Mouse (Mus musculus) heart, embryonic 12.5 days (tissue): ENCODE measurements around the gene Nek6. TPM values are rescaled to one million over a fixed set of nuclear protein-coding genes. Genes with fewer than 3 reads are reported as not detected.

Experiments
- ATAC-seq: fragments of 200-750 bp; cut with Nextera tagmentation; 2 replicates; pipeline ENCODE4 v1.8.0; 2017; ENCODE audit warnings: moderate TSS enrichment, moderate library complexity; ENCODE audit not compliant: insufficient number of reproducible peaks, low FRiP score
- H3K27ac ChIP-seq: fragments of 300-500 bp; sonication (generic); 2 replicates; pipeline ENCODE4 v1.5.1; 2016; ENCODE audit warnings: mild to moderate bottlenecking, moderate library complexity; ENCODE audit not compliant: poor library complexity, severe bottlenecking
- H3K27me3 ChIP-seq: fragments of 300-500 bp; sonication (generic); replicated peaks from 2 replicates; pipeline ENCODE4 v1.6.1; 2016; ENCODE audit warnings: mild to moderate bottlenecking, moderate library complexity
- H3K36me3 ChIP-seq: fragments of 300-500 bp; sonication (generic); 2 replicates; pipeline ENCODE4 v1.6.1; 2016; ENCODE audit warnings: mild to moderate bottlenecking, moderate library complexity
- H3K4me1 ChIP-seq: fragments of 300-500 bp; sonication (generic); replicated peaks from 2 replicates; pipeline ENCODE4 v1.6.1; 2016; ENCODE audit warnings: mild to moderate bottlenecking
- H3K4me2 ChIP-seq: fragments of 300-500 bp; sonication (generic); 2 replicates; pipeline ENCODE4 v1.6.1; 2016; ENCODE audit warnings: mild to moderate bottlenecking, moderate library complexity
- H3K4me3 ChIP-seq: fragments of 300-500 bp; sonication (generic); 2 replicates; pipeline ENCODE4 v1.5.1; 2016; ENCODE audit warnings: mild to moderate bottlenecking
- H3K9ac ChIP-seq: fragments of 300-500 bp; sonication (generic); 2 replicates; pipeline ENCODE4 v1.6.1; 2016; ENCODE audit warnings: mild to moderate bottlenecking, moderate library complexity
- H3K9me3 ChIP-seq: fragments of 300-500 bp; sonication (generic); replicated peaks from 2 replicates; pipeline ENCODE4 v1.6.1; 2016; ENCODE audit warnings: mild to moderate bottlenecking, moderate library complexity
- WGBS: fragments of 180-500 bp; shearing (Covaris S2); methylation state at CpG from one replicate; pipeline ENCODE4 v1.1.7; 2016; 5-methylcytosine and 5-hydroxymethylcytosine counted together
- polyA plus RNA-seq: library from polyadenylated mRNA; unstranded; fragments of >200 nt; fragmentation: Nextera tagmentation; extraction: Ambion mirVana; gene quantifications from 2 replicates; pipeline ENCODE4 v1.2.1, GENCODE M21; 2016

The Nek6 gene
- polyA plus RNA-seq, 1 experiment from 2014 or later, result 79.2 TPM

DNA sequence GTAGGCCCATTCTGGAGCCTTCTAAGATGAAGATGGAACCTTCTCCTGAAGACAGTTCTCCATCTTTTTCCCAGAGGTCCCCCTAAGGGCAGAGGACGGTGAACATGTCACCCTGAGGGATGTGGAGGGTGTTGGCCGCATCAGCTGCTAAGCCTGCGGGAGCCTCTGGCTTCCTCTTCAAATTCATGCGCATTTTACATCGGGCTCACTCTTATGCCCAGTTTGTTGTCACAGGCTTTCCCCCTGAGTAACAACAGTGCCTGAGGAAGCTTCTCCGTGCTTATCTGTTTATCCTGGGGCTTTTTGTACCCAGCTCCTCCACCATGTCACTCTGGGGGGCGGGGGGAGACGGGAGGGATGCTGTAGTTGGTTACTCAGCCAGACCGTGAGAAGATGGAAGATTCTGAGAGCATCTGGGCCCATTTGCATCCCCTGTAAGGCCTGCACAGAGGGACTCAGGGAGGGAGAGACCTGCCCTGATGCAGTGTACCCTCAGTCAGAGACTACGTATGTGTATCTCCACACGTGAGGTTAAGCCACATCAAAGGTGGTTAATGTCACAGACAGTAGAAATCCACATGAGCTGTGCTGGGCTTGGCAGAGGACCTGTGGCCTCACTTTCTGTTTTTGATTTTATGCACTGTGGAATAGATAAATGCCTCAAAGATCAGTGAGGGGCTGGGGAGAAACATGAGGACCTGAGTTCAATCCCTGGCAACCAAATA lies 36.5 kb downstream of the Nek6 start:
- 71% methylated on average over 11 of the region's 11 CpGs for WGBS
- H3K27me3 ChIP-seq, result no peaks in the 10 kb centered on the region
- no peak for ATAC-seq
- peaks cover 62% of the 10 kb centered on the region for H3K4me1 ChIP-seq
- no peaks in the 10 kb centered on the region for H3K9me3 ChIP-seq
- H3K9ac ChIP-seq, result no peak overlapping the region
- H3K36me3 ChIP-seq, result peaks cover 23% of the 10 kb centered on the region
- H3K27ac ChIP-seq, result no peak overlapping the region
- no peak overlapping the region for H3K4me2 ChIP-seq
- H3K4me3 ChIP-seq, result no peak overlapping the region

DNA sequence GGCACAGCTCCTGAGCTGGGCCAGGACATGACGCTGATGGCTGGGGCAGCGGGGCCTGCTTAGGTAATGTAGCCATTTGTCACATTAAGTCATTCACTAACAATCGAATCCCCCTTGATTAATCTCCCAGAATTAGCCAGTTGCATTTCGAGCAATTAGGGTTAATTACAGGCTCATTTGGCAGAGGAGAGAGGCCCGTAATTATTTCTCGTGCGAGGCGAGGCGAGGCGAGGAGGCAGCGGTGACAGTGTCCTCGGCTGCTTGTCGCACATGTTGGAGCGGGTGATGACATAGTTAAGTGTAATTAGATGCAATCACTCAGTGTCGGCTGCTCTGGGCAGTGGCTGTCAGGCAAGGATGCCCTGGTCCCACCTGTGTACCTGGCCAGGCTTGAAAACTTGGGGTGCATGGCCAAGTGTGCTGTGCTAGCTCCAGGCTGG lies 40.6 kb downstream of the Nek6 start:
- no peak for ATAC-seq
- Histone ChIP-seq H3K9ac (no peak overlapping the region), H3K4me2 (no peak overlapping the region), H3K27ac (no peak overlapping the region), H3K4me1 (peaks cover 45% of the 10 kb centered on the region), H3K36me3 (peaks cover 26% of the 10 kb centered on the region), H3K9me3 (no peaks in the 10 kb centered on the region), H3K27me3 (no peaks in the 10 kb centered on the region), H3K4me3 (no peak overlapping the region)
- 88% methylated on average over 15 of the region's 15 CpGs for WGBS

DNA sequence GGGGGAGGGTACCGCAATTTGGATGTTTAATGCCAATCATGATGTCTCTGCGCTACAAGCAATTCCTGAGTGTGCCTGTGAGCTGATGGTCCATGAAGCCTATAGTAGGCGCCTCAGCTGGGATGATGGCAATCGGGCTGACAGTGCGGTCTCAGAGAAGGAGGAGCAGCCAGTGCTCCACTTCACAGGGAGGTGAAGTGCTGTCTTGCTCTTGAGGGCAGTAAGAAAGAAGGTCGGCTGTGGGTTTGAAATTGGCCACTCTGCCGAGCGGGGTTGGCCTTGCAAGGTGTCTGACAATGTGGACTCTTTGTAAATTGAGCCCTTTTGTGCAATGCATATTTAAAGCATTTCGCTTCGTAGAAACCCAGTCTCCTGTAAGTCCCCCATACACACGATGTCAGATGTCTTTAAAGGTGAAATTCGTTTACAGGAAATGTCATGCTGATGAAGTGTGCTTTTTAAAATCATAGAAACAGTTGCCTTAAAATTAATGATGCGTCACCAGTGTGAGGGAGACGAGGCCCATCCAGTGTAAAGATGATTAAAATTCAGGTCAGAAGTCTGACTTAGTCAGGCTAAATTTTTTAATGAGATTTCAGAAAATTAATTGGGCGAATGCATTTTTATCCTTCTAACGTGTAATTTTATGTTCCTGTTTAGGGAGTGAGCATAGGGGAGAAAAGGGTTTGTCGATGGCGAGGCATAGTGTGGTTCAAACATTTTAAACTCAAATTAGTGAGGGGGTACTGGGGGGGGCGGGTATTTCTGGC lies 43.0 kb downstream of the Nek6 start:
- H3K4me1 ChIP-seq, result peaks cover 25% of the 10 kb centered on the region
- no peak overlapping the region for H3K27ac ChIP-seq
- WGBS, result 83% methylated on average over 19 of the region's 19 CpGs
- no peak overlapping the region for H3K4me2 ChIP-seq
- H3K27me3 ChIP-seq, result no peaks in the 10 kb centered on the region
- H3K36me3 ChIP-seq, result peaks cover 40% of the 10 kb centered on the region
- H3K9me3 ChIP-seq, result no peaks in the 10 kb centered on the region
- no peak overlapping the region for H3K9ac ChIP-seq
- no peak for ATAC-seq
- H3K4me3 ChIP-seq, result no peak overlapping the region

DNA sequence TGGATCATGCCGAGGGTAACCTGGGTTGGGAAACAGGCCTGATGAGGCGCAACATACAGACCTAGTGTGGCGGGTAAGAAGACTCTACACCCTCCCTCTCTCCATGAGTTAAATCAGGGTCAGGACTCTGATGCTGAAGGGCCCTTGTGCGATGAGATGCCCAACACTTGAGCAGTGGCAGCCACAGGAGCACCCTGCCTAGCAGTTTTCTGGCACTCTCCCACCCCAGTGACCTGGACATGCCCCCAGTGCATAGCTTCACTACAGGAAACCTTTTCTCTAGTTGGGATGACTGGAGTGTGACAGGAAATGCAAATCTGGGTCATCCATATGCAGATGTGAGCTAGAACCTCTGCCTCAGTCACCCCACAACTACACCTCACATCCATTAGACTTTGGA lies 44.2 kb downstream of the Nek6 start:
- H3K4me1 ChIP-seq, result peaks cover 28% of the 10 kb centered on the region
- H3K4me2 ChIP-seq, result no peak overlapping the region
- no peaks in the 10 kb centered on the region for H3K9me3 ChIP-seq
- no peak for ATAC-seq
- H3K27me3 ChIP-seq, result no peaks in the 10 kb centered on the region
- H3K9ac ChIP-seq, result no peak overlapping the region
- WGBS, result 88% methylated on average over 4 of the region's 4 CpGs
- H3K4me3 ChIP-seq, result no peak overlapping the region
- peaks cover 48% of the 10 kb centered on the region for H3K36me3 ChIP-seq
- no peak overlapping the region for H3K27ac ChIP-seq

DNA sequence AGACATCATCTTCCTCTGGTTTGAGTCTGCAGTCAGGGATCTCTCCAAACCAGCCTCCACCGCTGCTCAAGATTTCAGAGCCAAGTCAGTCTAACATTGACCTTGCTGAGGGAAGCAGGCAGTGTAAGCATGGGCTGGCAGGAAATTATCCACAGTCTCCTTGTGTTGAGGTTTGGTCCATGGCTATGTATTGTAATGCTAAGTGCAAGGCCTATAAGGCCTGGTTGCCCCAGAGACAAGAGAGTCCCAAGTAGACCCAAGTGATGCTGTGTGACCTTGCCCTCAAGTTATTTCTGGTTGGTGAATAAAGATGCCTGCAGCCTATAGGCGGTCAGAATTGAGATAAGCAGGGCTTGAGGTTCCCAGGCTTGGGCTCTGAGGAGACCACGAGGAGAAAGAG lies 45.3 kb downstream of the Nek6 start:
- no peak overlapping the region for H3K4me3 ChIP-seq
- no peak for ATAC-seq
- H3K9ac ChIP-seq, result no peak overlapping the region
- no peaks in the 10 kb centered on the region for H3K9me3 ChIP-seq
- peaks cover 47% of the 10 kb centered on the region for H3K36me3 ChIP-seq
- H3K27me3 ChIP-seq, result no peaks in the 10 kb centered on the region
- H3K4me1 ChIP-seq, result peaks cover 30% of the 10 kb centered on the region
- 69% methylated on average over 3 of the region's 3 CpGs for WGBS
- H3K4me2 ChIP-seq, result no peak overlapping the region
- H3K27ac ChIP-seq, result no peak overlapping the region

DNA sequence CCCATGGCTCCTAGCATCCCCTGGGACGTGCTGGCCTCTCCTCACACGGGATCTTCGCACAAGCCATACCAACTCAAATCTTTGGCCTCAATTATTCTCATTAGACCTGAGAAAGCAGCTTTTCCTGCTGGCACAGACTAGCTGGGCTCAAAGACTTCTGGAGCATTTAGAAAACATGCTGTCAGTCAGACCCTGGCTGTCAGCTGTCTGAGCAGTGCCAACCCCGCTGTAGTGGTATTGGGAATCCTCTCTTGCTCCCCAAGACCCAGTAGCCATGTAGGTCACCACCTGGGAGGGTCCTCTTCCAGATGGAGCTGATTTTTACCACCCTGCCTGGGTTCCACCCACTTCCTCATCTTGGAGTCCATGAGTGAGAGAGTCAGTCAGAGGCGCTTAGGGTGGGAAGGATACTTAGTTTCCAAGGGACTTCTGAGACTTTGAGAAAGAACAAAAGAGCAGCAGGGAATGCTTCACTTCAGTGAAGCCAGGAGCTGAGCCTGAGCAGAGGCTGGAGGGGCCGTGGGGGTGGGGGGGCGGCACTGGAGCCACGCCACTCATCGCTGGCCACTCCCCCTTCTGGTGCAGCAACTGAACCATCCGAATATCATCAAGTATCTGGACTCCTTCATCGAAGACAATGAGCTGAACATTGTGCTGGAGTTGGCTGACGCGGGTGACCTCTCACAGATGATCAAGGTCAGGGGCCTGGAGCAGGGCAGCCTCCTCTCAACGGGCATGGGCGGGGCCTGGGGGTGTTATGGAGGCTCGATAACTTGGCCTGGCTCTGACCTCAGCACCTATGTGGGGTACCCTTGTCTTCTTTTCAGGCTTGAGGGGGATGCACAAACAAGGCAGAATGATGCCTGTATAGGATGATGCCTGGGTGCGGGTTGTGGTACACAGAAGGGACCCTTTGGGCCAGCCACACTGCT lies 49.1 kb downstream of the Nek6 start:
- ATAC-seq, result 0 out of 2 replicates have a peak, but pooled peaks have one; percentile 12
- Histone ChIP-seq H3K27me3 (no peaks in the 10 kb centered on the region), H3K27ac (no peak overlapping the region; the same call in 1 of the 2 replicates), H3K36me3 (peaks cover 57% of the 10 kb centered on the region), H3K4me3 (no peak overlapping the region), H3K4me1 (peaks cover 25% of the 10 kb centered on the region), H3K9ac (no peak overlapping the region), H3K9me3 (no peaks in the 10 kb centered on the region), H3K4me2 (no peak overlapping the region)
- 69% methylated on average over 17 of the region's 17 CpGs for WGBS

DNA sequence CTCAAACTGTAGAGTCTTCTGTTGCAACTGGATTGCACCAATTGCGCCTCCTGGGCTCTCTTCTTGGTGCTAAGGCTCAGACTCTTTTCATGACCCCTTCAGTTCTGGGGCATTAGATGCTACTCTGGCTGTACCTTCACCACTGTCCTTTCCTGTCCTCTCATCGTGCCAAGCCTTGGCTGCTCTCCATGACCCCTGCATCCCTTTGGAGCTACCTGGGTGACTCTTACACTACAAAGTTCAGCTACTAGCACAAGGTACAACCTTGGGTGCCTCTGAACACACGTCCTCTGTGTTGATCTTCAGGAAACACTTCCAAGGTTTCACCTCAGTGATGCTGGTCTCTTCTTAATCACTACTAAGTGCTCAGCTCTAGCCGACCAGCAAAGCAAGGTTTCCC lies 51.2 kb downstream of the Nek6 start:
- no peak for ATAC-seq
- no peak overlapping the region for H3K4me2 ChIP-seq
- no peak overlapping the region for H3K9ac ChIP-seq
- H3K9me3 ChIP-seq, result no peaks in the 10 kb centered on the region
- peaks cover 8% of the 10 kb centered on the region for H3K4me1 ChIP-seq
- H3K36me3 ChIP-seq, result peaks cover 70% of the 10 kb centered on the region
- H3K27ac ChIP-seq, result no peak overlapping the region
- 89% methylated on average over 4 of the region's 4 CpGs for WGBS
- H3K4me3 ChIP-seq, result no peak overlapping the region
- no peaks in the 10 kb centered on the region for H3K27me3 ChIP-seq

DNA sequence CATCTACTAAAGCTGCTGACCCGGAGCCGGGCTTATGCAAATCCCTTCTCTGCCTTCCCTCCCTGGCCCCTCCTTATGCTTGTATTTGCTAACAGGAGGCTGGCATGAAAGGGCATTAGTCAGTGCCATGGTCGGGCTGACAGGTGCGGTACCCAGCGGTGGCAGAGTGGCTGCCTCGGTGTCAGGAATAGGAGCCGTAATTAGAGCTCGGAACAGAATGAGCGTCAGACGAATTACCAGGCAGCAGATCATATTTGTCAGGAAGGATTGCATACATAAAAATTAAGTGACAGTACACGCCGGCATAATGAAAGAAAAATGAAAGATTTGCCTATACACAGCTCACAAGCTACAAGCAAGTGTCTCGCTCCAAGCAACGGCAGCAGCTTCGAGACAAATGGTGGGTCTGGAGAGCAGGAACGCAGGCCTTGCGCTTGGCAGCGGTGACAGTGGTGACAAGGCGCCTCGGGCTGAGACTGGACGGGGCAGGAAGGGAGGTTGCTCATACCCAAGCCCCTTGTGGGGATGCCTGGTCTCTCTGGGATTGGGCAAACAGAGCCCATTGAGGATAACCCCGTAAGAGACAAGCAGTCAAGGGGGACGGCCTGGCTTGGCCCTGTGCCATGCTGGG lies 60.6 kb downstream of the Nek6 start:
- peaks cover 88% of the 10 kb centered on the region for H3K36me3 ChIP-seq
- 89% methylated on average over 23 of the region's 23 CpGs for WGBS
- H3K27me3 ChIP-seq, result no peaks in the 10 kb centered on the region

DNA sequence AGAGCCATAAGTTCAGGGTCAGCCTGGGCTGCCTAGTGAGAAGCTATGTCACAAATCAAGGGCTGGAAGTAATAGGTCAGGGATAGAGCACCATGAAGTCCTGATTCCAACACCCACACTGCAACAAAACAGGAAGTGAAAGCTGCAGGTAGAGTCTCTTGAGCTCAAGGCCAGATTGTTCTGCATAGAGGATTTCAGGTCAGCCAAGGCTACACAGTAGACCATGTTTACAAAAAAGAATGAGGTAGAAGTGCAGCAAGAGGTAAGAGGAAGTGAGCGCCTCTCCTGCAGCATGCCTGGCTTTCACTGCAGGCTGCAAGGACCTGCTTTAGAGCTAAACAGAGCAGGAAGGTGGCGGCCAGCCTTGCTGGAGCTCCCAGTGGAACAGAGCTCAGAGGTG lies 63.3 kb downstream of the Nek6 start:
- Histone ChIP-seq H3K9me3 (no peaks in the 10 kb centered on the region), H3K4me3 (no peak overlapping the region), H3K27me3 (no peaks in the 10 kb centered on the region), H3K27ac (no peak overlapping the region), H3K4me1 (no peaks in the 10 kb centered on the region), H3K9ac (no peak overlapping the region), H3K36me3 (peaks cover 88% of the 10 kb centered on the region), H3K4me2 (no peak overlapping the region)
- no peak for ATAC-seq
- 84% methylated on average over 2 of the region's 2 CpGs for WGBS

More for the DNA sequence above, 60.6 kb downstream of the Nek6 start:
- H3K4me3 ChIP-seq, result no peak overlapping the region
- no peaks in the 10 kb centered on the region for H3K4me1 ChIP-seq
- no peak overlapping the region for H3K9ac ChIP-seq
- ATAC-seq, result no peak
- no peaks in the 10 kb centered on the region for H3K9me3 ChIP-seq
- H3K27ac ChIP-seq, result no peak overlapping the region
- no peak overlapping the region for H3K4me2 ChIP-seq

DNA sequence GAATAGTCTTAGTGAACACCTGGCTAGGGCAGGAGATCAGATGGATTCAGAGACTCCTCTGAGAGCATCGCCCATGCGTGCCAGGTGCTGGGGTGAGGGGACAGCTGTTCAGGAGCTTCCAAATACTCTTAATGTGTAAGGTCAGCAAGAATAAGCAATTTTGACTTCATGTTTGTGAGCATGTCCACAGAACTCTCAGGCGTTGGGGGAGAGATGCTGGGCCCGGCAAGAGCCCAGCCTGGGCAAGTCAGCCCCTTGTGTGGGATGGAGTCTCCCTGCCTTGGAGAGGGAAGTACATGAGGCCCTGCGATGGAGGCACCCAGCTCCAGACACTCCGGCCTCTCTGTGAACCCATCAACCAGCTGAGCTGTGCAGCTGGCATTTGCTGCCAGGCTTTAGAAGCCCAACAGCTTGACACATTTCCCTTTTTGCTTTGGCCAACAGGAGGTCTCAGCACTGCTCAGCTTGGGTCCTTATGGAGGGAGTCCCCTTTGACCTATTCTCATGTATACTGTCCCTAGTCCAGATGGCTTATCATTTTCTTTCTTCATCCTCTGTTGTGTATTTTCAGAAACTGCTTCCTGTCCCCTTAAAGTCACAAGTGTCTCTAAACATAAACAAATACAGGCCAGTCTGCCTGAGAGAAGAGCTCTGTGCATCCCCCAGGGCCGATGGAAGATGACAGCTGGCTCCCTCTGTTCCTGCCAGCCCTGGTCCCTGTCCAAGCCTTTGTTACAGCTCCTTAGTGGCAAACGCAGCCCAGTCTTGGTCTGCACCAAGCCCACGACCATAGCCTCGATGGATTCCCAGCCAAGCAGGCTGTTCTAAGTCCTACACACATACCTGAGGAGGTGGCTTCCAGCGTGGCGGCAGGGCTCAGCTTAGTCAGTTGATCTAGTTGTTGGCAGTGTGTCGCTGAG lies 67.4 kb downstream of the Nek6 start:
- peaks cover 86% of the 10 kb centered on the region for H3K36me3 ChIP-seq
- no peak overlapping the region for H3K27ac ChIP-seq
- no peaks in the 10 kb centered on the region for H3K9me3 ChIP-seq
- H3K9ac ChIP-seq, result no peak overlapping the region
- H3K27me3 ChIP-seq, result no peaks in the 10 kb centered on the region
- WGBS, result 64% methylated on average over 13 of the region's 13 CpGs
- peaks cover 9% of the 10 kb centered on the region; the same call in 1 of the 2 replicates for H3K4me1 ChIP-seq
- H3K4me2 ChIP-seq, result no peak overlapping the region
- ATAC-seq, result no peak
- H3K4me3 ChIP-seq, result no peak overlapping the region
